Mouse (Mus musculus) erythroblast, embryonic 14.5 days (primary cell): ENCODE data around the gene Padi4. TPM values are rescaled to one million over a fixed set of nuclear protein-coding genes. Genes with fewer than 3 reads are reported as not detected.
A peak's percentile ranks its signal among the peaks of the same experiment; 100 is the strongest.

ENCODE experiments used
- H3K27me3 ChIP-seq: 2 replicates; pipeline ENCODE4 v1.6.1; 2012; ENCODE audit warnings: inconsistent platforms; ENCODE audit not compliant: control insufficient read depth
- H3K36me3 ChIP-seq: 2 replicates; pipeline ENCODE4 v1.6.1; 2012; ENCODE audit warnings: mild to moderate bottlenecking, inconsistent platforms; ENCODE audit not compliant: control insufficient read depth
- H3K4me1 ChIP-seq: 2 replicates; pipeline ENCODE4 v1.6.1; 2012; ENCODE audit warnings: inconsistent platforms; ENCODE audit not compliant: control insufficient read depth
- H3K4me3 ChIP-seq: replicated peaks from 2 replicates; pipeline ENCODE3; 2012; ENCODE audit warnings: moderate library complexity, mild to moderate bottlenecking, inconsistent platforms
- H3K9me3 ChIP-seq: 2 replicates; pipeline ENCODE4 v1.6.1; 2012; ENCODE audit warnings: low read length, inconsistent platforms, mixed read lengths; ENCODE audit not compliant: control insufficient read depth
- GATA1 ChIP-seq: IDR thresholded peaks from 2 replicates; pipeline ENCODE4 v1.6.1; 2012; ENCODE audit warnings: low read length, inconsistent platforms, mixed read lengths
- TAL1 ChIP-seq: IDR thresholded peaks from 3 replicates; pipeline ENCODE4 v1.6.1; 2012; ENCODE audit warnings: low read length, inconsistent platforms, mixed read lengths
- polyA plus RNA-seq: library from polyadenylated mRNA; stranded (reverse); fragments of >175 nt; gene quantifications from 2 replicates; pipeline ENCODE4 v1.2.3, GENCODE M21; 2012

Gene Padi4
- polyA plus RNA-seq, 1 experiment, result not detected

GRCm38 (mm10) chr4:140702611-140703327, 71.3 kb downstream of the Padi4 start:
- H3K27me3 ChIP-seq, result no peaks in the 10 kb centered on the region
- peaks cover 77% of the 10 kb centered on the region for H3K4me1 ChIP-seq
- H3K9me3 ChIP-seq, result no peaks in the 10 kb centered on the region
- H3K36me3 ChIP-seq, result peaks cover 46% of the 10 kb centered on the region
- TF ChIP-seq TAL1 (no peak), GATA1 (no peak)
- peak overlapping the region; percentile 89 for H3K4me3 ChIP-seq

- no peaks in the 10 kb centered on the region for H3K27me3 ChIP-seq
- H3K9me3 ChIP-seq, result no peaks in the 10 kb centered on the region
- H3K36me3 ChIP-seq, result peaks cover 38% of the 10 kb centered on the region
- H3K4me3 ChIP-seq, result peak overlapping the region; percentile 89
- no peak for TF ChIP-seq GATA1
- no peak for TF ChIP-seq TAL1
- H3K4me1 ChIP-seq, result peaks cover 72% of the 10 kb centered on the region
Measured at GRCm38 (mm10) chr4:140701716-140702561, 72.1 kb downstream of the Padi4 start.

GRCm38 (mm10) chr4:140701049-140701715, 72.9 kb downstream of the Padi4 start:
- peaks cover 32% of the 10 kb centered on the region for H3K36me3 ChIP-seq
- peaks cover 76% of the 10 kb centered on the region for H3K4me1 ChIP-seq
- H3K27me3 ChIP-seq, result no peaks in the 10 kb centered on the region
- peak overlapping the region; percentile 89 for H3K4me3 ChIP-seq
- TF ChIP-seq GATA1, result no peak
- no peak for TF ChIP-seq TAL1
- H3K9me3 ChIP-seq, result no peaks in the 10 kb centered on the region

- peaks cover 24% of the 10 kb centered on the region for H3K36me3 ChIP-seq
- TF ChIP-seq TAL1 (no peak), GATA1 (no peak)
- H3K27me3 ChIP-seq, result no peaks in the 10 kb centered on the region
- H3K9me3 ChIP-seq, result no peaks in the 10 kb centered on the region
- peaks cover 76% of the 10 kb centered on the region for H3K4me1 ChIP-seq
- H3K4me3 ChIP-seq, result peak within 1 kb of the TSS; percentile 89
Measured at GRCm38 (mm10) chr4:140700269-140701018, 73.6 kb downstream of the Padi4 start, which contains the start of gene Rcc2. TSS of gene Rcc2 (plus strand) at chr4:140700541.

GRCm38 (mm10) chr4:140699441-140700127, 74.5 kb downstream of the Padi4 start:
- peaks cover 76% of the 10 kb centered on the region for H3K4me1 ChIP-seq
- TF ChIP-seq GATA1 (no peak; the same call in 1 of the 2 replicates), TAL1 (no peak)
- peak overlapping the region; percentile 89 for H3K4me3 ChIP-seq

More at GRCm38 (mm10) chr4:140699441-140700127, 74.5 kb downstream of the Padi4 start:
- Histone ChIP-seq H3K9me3 (no peaks in the 10 kb centered on the region), H3K36me3 (peaks cover 18% of the 10 kb centered on the region), H3K27me3 (no peaks in the 10 kb centered on the region)

Other genes with a start within 250 kb of the Padi4 start
- gene Arhgef10l, start 108.2 kb downstream of the Padi4 start, polyA plus RNA-seq, result 0.12 TPM in 1 of 2 replicates, not detected in the other
- gene Rcc2, start 73.7 kb downstream of the Padi4 start, polyA plus RNA-seq, result 31.0 and 36.3 TPM in 2 replicates
- not detected in 2 replicates for gene Padi6, start 31.6 kb downstream of the Padi4 start, polyA plus RNA-seq
- gene Padi3, start 36.4 kb upstream of the Padi4 start, polyA plus RNA-seq, result 0.02 TPM in 1 of 2 replicates, not detected in the other
- 0.01 TPM in 1 of 2 replicates, not detected in the other for gene Padi1, start 71.5 kb upstream of the Padi4 start, polyA plus RNA-seq
- gene Padi2, start 132.1 kb upstream of the Padi4 start, polyA plus RNA-seq, result 2.4 and 2.6 TPM in 2 replicates
- gene Sdhb, start 187.0 kb upstream of the Padi4 start, polyA plus RNA-seq, result 9.3 and 10.1 TPM in 2 replicates
- 1.1 and 1.5 TPM in 2 replicates for gene Atp13a2, start 212.6 kb upstream of the Padi4 start, polyA plus RNA-seq
- gene Mfap2, start 236.2 kb upstream of the Padi4 start, polyA plus RNA-seq, result 0.08 and 0.12 TPM in 2 replicates